Mouse (Mus musculus) urinary bladder, postnatal 36 days (tissue): ENCODE data around the gene Sprn.

Experiments
- DNase-seq, 2 experiments: peaks; one replicate each; pipeline ENCODE4 v3.0.0; 2022; ENCODE audit warnings: low spot score in 2 of 2, mixed read lengths in 1 of 2

Sprn gene

DNA sequence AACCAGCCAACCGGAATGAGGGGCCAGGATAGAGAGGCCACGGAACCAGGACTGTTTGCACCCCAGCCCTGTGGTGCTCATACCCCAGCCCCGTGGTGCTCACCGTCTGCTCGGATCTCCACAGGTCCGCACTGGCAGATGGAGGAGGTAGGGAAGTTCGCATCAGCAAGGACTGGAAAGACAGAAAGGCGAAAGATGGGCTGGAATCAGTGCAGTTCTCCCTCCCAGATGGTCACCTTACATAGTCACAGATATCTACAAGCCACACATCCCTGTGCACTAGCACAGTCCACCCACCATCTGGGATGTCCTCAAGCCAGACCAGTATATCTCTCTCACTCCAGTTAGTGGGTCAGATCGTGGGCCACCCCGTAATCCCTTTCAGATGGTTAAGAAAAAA lies 53.2 kb downstream of the Sprn start:
- no peak for DNase-seq
